Mouse (Mus musculus): Measurements from ENCODE around the gene Dnajc5. TPM values are rescaled to one million over a fixed set of nuclear protein-coding genes. Genes with fewer than 3 reads are reported as not detected.

Gene Dnajc5
- polyA plus RNA-seq, 2 experiments: 13.9 to 20.0 TPM

DNA sequence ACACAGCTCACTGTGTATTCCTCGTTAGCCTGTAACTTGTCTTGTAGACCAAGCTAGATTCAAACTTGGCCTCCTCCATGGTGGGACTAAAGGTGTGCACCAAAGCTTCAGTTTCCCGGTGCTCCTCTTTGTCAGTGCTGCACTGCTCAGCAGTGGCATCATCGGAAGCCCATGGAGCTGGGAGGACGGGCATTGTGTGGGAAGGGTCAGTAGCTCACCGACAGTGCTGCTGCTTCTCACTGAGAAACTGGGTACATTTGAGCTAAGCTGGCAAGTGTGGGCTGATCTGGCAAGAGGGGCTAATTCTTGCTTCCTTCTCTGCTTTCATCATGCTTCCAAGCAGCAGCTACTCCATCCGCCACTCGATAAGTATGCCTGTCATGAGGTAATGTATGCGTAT is 9.1 kb upstream of the Dnajc5 start:
- H3K36me3 ChIP-seq (replicated peaks; ENCODE audit: control insufficient read depth, insufficient read depth, low read depth): peaks cover 38% of the 10 kb centered on the region
- H3K4me2 ChIP-seq (ENCODE audit: low read depth): no peak overlapping the region
- H3K9ac ChIP-seq (replicated peaks): no peak overlapping the region
- H3K4me3 ChIP-seq (ENCODE audit: insufficient read depth in 1 of 2, low read depth in 2 of 2, low read length in 2 of 2): no peak overlapping the region
- DNase-seq (ENCODE audit: low read depth in 3 of 3, low spot score in 3 of 3) (no peak), ATAC-seq (ENCODE audit: insufficient read depth) (no peak)
- 91% methylated on average over 8 of the region's 8 CpGs for WGBS (ENCODE audit: insufficient replicate concordance)
- H3K9me3 ChIP-seq (ENCODE audit: control insufficient read depth, low read length): no peaks in the 10 kb centered on the region
- no peaks in the 10 kb centered on the region for H3K4me1 ChIP-seq (replicated peaks; ENCODE audit: control insufficient read depth in 2 of 2, insufficient read depth in 2 of 2, low read length in 1 of 2)
- H3K27me3 ChIP-seq (ENCODE audit: control insufficient read depth, insufficient read depth, low read length): no peaks in the 10 kb centered on the region
- no peak overlapping the region for H3K27ac ChIP-seq
- TF ChIP-seq EP300 (IDR thresholded peaks at IDR 0.05; ENCODE audit: low read depth): no peak
- TF ChIP-seq CTCF (IDR thresholded peaks at IDR 0.05; ENCODE audit: low read depth): no peak

DNA sequence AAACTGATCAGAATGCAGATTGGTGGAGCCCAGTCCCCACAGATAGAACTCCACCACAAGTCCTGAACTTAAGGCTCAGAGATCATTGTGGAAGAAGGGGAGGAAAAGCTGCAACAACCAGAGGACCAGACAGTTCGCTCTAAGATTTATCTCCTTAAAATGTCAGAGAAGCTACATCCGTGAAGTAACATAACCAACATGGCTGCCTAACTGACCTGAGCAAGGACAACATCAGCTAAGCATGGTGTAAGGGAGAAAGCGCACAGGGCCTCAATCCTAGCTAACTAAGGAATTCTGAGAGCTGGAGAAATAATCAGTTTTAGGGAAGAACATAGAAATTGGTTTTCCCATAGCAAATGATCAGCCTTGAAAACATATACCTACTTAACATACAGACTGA is 1.1 kb upstream of the Dnajc5 start:
- H3K9me3 ChIP-seq (ENCODE audit: control insufficient read depth, low read length): no peaks in the 10 kb centered on the region
- no peak for TF ChIP-seq EP300 (IDR thresholded peaks at IDR 0.05; ENCODE audit: low read depth)
- no peak for TF ChIP-seq CTCF (IDR thresholded peaks at IDR 0.05; ENCODE audit: low read depth)
- no peak for ATAC-seq (ENCODE audit: insufficient read depth)
- H3K4me2 ChIP-seq (ENCODE audit: low read depth): peak overlapping the region; percentile 95
- peak overlapping the region; percentile 98 for H3K27ac ChIP-seq
- H3K4me3 ChIP-seq (ENCODE audit: insufficient read depth in 1 of 2, low read depth in 2 of 2, low read length in 2 of 2): peak overlapping the region in 1 of 2 experiments; percentile 99; a peak in 2 of 4 replicates
- H3K27me3 ChIP-seq (ENCODE audit: control insufficient read depth, insufficient read depth, low read length): no peaks in the 10 kb centered on the region
- 67% methylated on average over 3 of the region's 3 CpGs for WGBS (ENCODE audit: insufficient replicate concordance)
- DNase-seq (ENCODE audit: low read depth in 3 of 3, low spot score in 3 of 3): no peak
- H3K9ac ChIP-seq (replicated peaks): peak overlapping the region; percentile 98
- peaks cover 19% of the 10 kb centered on the region for H3K36me3 ChIP-seq (replicated peaks; ENCODE audit: control insufficient read depth, insufficient read depth, low read depth)
- H3K4me1 ChIP-seq (replicated peaks; ENCODE audit: control insufficient read depth in 2 of 2, insufficient read depth in 2 of 2, low read length in 1 of 2): peaks cover 23 to 30% of the 10 kb centered on the region in 2 experiments

DNA sequence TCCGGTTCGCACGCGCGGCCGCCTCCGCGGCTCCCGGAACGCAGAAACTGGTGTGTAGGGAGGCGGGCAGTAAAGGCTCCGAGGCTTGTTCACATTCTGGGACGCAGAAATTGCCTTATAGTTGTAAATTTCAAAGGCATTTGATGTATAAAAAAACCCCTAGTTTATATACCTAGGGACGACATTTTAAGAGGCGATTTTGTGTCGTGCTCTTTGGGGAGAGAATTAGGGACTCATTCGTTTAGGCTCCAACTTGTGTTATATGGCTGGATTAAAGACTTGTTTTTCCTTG is 597 bp downstream of the Dnajc5 start:
- under 1% methylated on average over 17 of the region's 17 CpGs for WGBS (ENCODE audit: insufficient replicate concordance)
- Histone ChIP-seq H3K27ac (peak overlapping the region; percentile 98), H3K9ac (replicated peaks) (peak overlapping the region; percentile 98), H3K9me3 (ENCODE audit: control insufficient read depth, low read length) (no peaks in the 10 kb centered on the region), H3K4me1 (replicated peaks; ENCODE audit: control insufficient read depth in 2 of 2, insufficient read depth in 2 of 2, low read length in 1 of 2) (peaks cover 23 to 30% of the 10 kb centered on the region in 2 experiments), H3K27me3 (ENCODE audit: control insufficient read depth, insufficient read depth, low read length) (no peaks in the 10 kb centered on the region), H3K4me2 (ENCODE audit: low read depth) (peak overlapping the region; percentile 95), H3K4me3 (ENCODE audit: insufficient read depth in 1 of 2, low read depth in 2 of 2, low read length in 2 of 2) (peak overlapping the region; percentile 69 to 99), H3K36me3 (replicated peaks; ENCODE audit: control insufficient read depth, insufficient read depth, low read depth) (peaks cover 12% of the 10 kb centered on the region)
- no peak for ATAC-seq (ENCODE audit: insufficient read depth)
- no peak for TF ChIP-seq EP300 (IDR thresholded peaks at IDR 0.05; ENCODE audit: low read depth)
- no peak for TF ChIP-seq CTCF (IDR thresholded peaks at IDR 0.05; ENCODE audit: low read depth)
- DNase-seq (ENCODE audit: low read depth in 3 of 3, low spot score in 3 of 3): no peak

DNA sequence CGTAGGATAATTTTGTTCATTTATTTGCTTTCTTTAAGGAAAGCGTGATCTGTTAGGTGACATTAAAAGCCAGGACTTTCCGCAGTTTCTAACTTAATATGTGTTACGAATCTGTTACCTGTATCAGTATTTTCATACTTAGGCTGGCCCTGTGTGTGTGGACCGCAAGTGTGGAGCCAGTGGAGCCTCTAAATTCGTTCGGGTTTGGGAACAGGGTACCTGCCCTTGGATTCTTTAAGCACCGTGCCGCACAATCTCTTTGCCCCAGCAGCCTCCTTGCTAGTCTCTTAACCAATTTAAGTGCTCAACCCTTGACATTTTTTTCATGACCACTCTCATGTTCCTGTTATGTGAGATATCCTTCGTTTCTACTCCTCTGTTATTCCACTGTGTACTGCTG is 1.2 kb downstream of the Dnajc5 start:
- 37% methylated on average over 10 of the region's 10 CpGs for WGBS (ENCODE audit: insufficient replicate concordance)

DNA sequence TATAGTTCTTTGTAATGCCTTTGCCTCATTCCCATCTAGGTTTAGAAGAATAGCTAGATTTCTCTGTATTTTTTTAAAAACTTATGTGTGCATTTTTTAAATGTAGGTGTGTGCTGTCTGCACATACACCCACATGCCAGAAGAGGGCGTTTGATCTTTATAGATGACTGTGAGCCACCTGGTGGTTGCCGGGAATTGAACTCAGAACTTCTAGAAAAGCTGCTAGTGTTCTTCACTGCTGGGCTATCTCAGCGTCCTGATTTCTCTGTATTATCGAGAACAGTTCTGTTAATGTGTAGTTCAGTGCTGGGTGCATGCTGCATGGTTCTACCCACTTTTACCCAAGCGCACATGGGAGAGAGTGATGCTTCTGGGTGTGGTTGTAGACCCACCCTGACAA is 2.5 kb downstream of the Dnajc5 start:
- TF ChIP-seq EP300 (IDR thresholded peaks at IDR 0.05; ENCODE audit: low read depth) (no peak), CTCF (IDR thresholded peaks at IDR 0.05; ENCODE audit: low read depth) (peak; percentile 84)
- Histone ChIP-seq H3K27ac (peak overlapping the region; percentile 52; the same call in 1 of the 2 replicates), H3K4me3 (ENCODE audit: insufficient read depth in 1 of 2, low read depth in 2 of 2, low read length in 2 of 2) (peak overlapping the region in 1 of 2 experiments; percentile 22; a peak in 1 of 4 replicates), H3K9ac (replicated peaks) (no peak overlapping the region; the same call in 1 of the 2 replicates), H3K36me3 (replicated peaks; ENCODE audit: control insufficient read depth, insufficient read depth, low read depth) (no peaks in the 10 kb centered on the region; the same call in none of the 2 replicates), H3K4me1 (replicated peaks; ENCODE audit: control insufficient read depth in 2 of 2, insufficient read depth in 2 of 2, low read length in 1 of 2) (peaks cover 23 to 30% of the 10 kb centered on the region in 2 experiments), H3K4me2 (ENCODE audit: low read depth) (peak overlapping the region; percentile 95), H3K9me3 (ENCODE audit: control insufficient read depth, low read length) (no peaks in the 10 kb centered on the region), H3K27me3 (ENCODE audit: control insufficient read depth, insufficient read depth, low read length) (no peaks in the 10 kb centered on the region)
- DNase-seq (ENCODE audit: low read depth in 3 of 3, low spot score in 3 of 3) (peak; percentile 47 to 63 (median 56)), ATAC-seq (ENCODE audit: insufficient read depth) (no peak)
- WGBS (ENCODE audit: insufficient replicate concordance): 43% methylated on average over 5 of the region's 5 CpGs

More for the DNA sequence above, 1.2 kb downstream of the Dnajc5 start:
- Histone ChIP-seq H3K27me3 (ENCODE audit: control insufficient read depth, insufficient read depth, low read length) (no peaks in the 10 kb centered on the region), H3K36me3 (replicated peaks; ENCODE audit: control insufficient read depth, insufficient read depth, low read depth) (peaks cover 8% of the 10 kb centered on the region), H3K4me3 (ENCODE audit: insufficient read depth in 1 of 2, low read depth in 2 of 2, low read length in 2 of 2) (peak overlapping the region; percentile 69 to 99), H3K4me2 (ENCODE audit: low read depth) (peak overlapping the region; percentile 95), H3K9ac (replicated peaks) (peak overlapping the region; percentile 98), H3K9me3 (ENCODE audit: control insufficient read depth, low read length) (no peaks in the 10 kb centered on the region), H3K27ac (peak overlapping the region; percentile 52), H3K4me1 (replicated peaks; ENCODE audit: control insufficient read depth in 2 of 2, insufficient read depth in 2 of 2, low read length in 1 of 2) (peaks cover 23 to 30% of the 10 kb centered on the region in 2 experiments)
- no peak for ATAC-seq (ENCODE audit: insufficient read depth)
- no peak for DNase-seq (ENCODE audit: low read depth in 3 of 3, low spot score in 3 of 3)
- TF ChIP-seq EP300 (IDR thresholded peaks at IDR 0.05; ENCODE audit: low read depth): no peak
- no peak for TF ChIP-seq CTCF (IDR thresholded peaks at IDR 0.05; ENCODE audit: low read depth)

All from liver, embryonic 14.5 days (tissue).